Mouse (Mus musculus) embryonic facial prominence, embryonic 10.5 days (tissue): ENCODE data around the gene Tmem185b. TPM values are rescaled to one million over a fixed set of nuclear protein-coding genes. Genes with fewer than 3 reads are reported as not detected.

Experiments used
- DNase-seq: peaks from one replicate; pipeline ENCODE4 v3.0.0-alpha.2; 2017; ENCODE audit warnings: low spot score
- H3K27ac ChIP-seq: fragments of 300-500 bp; sonication (generic); replicated peaks from 2 replicates; pipeline ENCODE4 v1.5.1; 2016; ENCODE audit warnings: mild to moderate bottlenecking
- H3K27me3 ChIP-seq: fragments of 300-500 bp; sonication (generic); replicated peaks from 2 replicates; pipeline ENCODE4 v1.6.1; 2016; ENCODE audit warnings: low read depth, mild to moderate bottlenecking; ENCODE audit not compliant: poor library complexity, severe bottlenecking
- H3K36me3 ChIP-seq: fragments of 300-500 bp; sonication (generic); replicated peaks from 2 replicates; pipeline ENCODE4 v1.6.1; 2016; ENCODE audit warnings: mild to moderate bottlenecking, moderate library complexity
- H3K4me1 ChIP-seq: fragments of 300-500 bp; sonication (generic); 2 replicates; pipeline ENCODE4 v1.6.1; 2016
- H3K4me3 ChIP-seq: fragments of 300-500 bp; sonication (generic); 2 replicates; pipeline ENCODE4 v1.5.1; 2016; ENCODE audit warnings: mild to moderate bottlenecking, moderate library complexity
- H3K9me3 ChIP-seq: fragments of 300-500 bp; sonication (generic); 2 replicates; pipeline ENCODE4 v1.6.1; 2016; ENCODE audit warnings: mild to moderate bottlenecking
- WGBS: fragments of 180-500 bp; shearing (Covaris S2); methylation state at CpG from one replicate; pipeline ENCODE4 v1.1.7; 2016; 5-methylcytosine and 5-hydroxymethylcytosine counted together
- polyA plus RNA-seq: library from polyadenylated mRNA; unstranded; fragments of >200 nt; fragmentation: Nextera tagmentation; extraction: Ambion mirVana; gene quantifications from 2 replicates; pipeline ENCODE4 v1.2.1, GENCODE M21; 2016

The Tmem185b gene
- polyA plus RNA-seq, 1 experiment from 2014 or later = 20.7 TPM

- Histone ChIP-seq H3K4me1 (peaks cover under 1% of the 10 kb centered on the region; the same call in 1 of the 2 replicates), H3K9me3 (no peaks in the 10 kb centered on the region), H3K27ac (no peak overlapping the region), H3K4me3 (no peak overlapping the region), H3K36me3 (peaks cover 51% of the 10 kb centered on the region), H3K27me3 (no peaks in the 10 kb centered on the region)
- WGBS = 81% methylated on average over 3 of the region's 3 CpGs
- DNase-seq = no peak
These were observed 20.5 kb downstream of the Tmem185b start for GRCm38 (mm10) chr1:119546490-119546889.

- Histone ChIP-seq H3K27me3 (no peaks in the 10 kb centered on the region), H3K36me3 (peaks cover 44% of the 10 kb centered on the region)
- WGBS = 67% methylated on average over 7 of the region's 7 CpGs
These were observed 22.8 kb downstream of the Tmem185b start for GRCm38 (mm10) chr1:119548668-119549326.

GRCm38 (mm10) chr1:119549327-119549689 is 23.3 kb downstream of the Tmem185b start:
- Histone ChIP-seq H3K4me1 (no peaks in the 10 kb centered on the region), H3K9me3 (no peaks in the 10 kb centered on the region), H3K27ac (no peak overlapping the region), H3K27me3 (no peaks in the 10 kb centered on the region), H3K36me3 (peaks cover 44% of the 10 kb centered on the region), H3K4me3 (no peak overlapping the region)
- WGBS = 91% methylated on average over 7 of the region's 7 CpGs
- DNase-seq = no peak

More at GRCm38 (mm10) chr1:119548668-119549326, 22.8 kb downstream of the Tmem185b start:
- H3K27ac ChIP-seq = no peak overlapping the region
- H3K4me1 ChIP-seq = no peaks in the 10 kb centered on the region
- DNase-seq = peak; percentile 67
- no peak overlapping the region for H3K4me3 ChIP-seq
- no peaks in the 10 kb centered on the region for H3K9me3 ChIP-seq

GRCm38 (mm10) chr1:119550064-119550463 is 24.1 kb downstream of the Tmem185b start:
- DNase-seq = no peak
- Histone ChIP-seq H3K27ac (no peak overlapping the region), H3K4me3 (no peak overlapping the region), H3K27me3 (no peaks in the 10 kb centered on the region), H3K9me3 (no peaks in the 10 kb centered on the region), H3K4me1 (no peaks in the 10 kb centered on the region), H3K36me3 (peaks cover 48% of the 10 kb centered on the region)
- WGBS = 91% methylated on average over 2 of the region's 2 CpGs

- Histone ChIP-seq H3K36me3 (peaks cover 38% of the 10 kb centered on the region), H3K27ac (no peak overlapping the region), H3K27me3 (no peaks in the 10 kb centered on the region), H3K4me3 (no peak overlapping the region), H3K4me1 (no peaks in the 10 kb centered on the region), H3K9me3 (no peaks in the 10 kb centered on the region)
- DNase-seq = no peak
- WGBS = 98% methylated on average over 1 of the region's 1 CpGs
These were observed 25.7 kb downstream of the Tmem185b start for GRCm38 (mm10) chr1:119551651-119552050.

GRCm38 (mm10) chr1:119555651-119556050 is 29.7 kb downstream of the Tmem185b start:
- no peaks in the 10 kb centered on the region for H3K27me3 ChIP-seq
- WGBS = 84% methylated on average over 5 of the region's 5 CpGs
- H3K4me1 ChIP-seq = no peaks in the 10 kb centered on the region
- H3K27ac ChIP-seq = no peak overlapping the region
- no peaks in the 10 kb centered on the region for H3K9me3 ChIP-seq
- no peak overlapping the region for H3K4me3 ChIP-seq
- peaks cover 32% of the 10 kb centered on the region for H3K36me3 ChIP-seq
- no peak for DNase-seq

GRCm38 (mm10) chr1:119557641-119558395 is 31.9 kb downstream of the Tmem185b start:
- 90% methylated on average over 4 of the region's 4 CpGs for WGBS
- Histone ChIP-seq H3K27me3 (no peaks in the 10 kb centered on the region), H3K36me3 (peaks cover 44% of the 10 kb centered on the region), H3K27ac (no peak overlapping the region), H3K4me1 (no peaks in the 10 kb centered on the region), H3K4me3 (no peak overlapping the region), H3K9me3 (no peaks in the 10 kb centered on the region)
- DNase-seq = no peak

- H3K36me3 ChIP-seq = peaks cover 45% of the 10 kb centered on the region
- H3K4me3 ChIP-seq = no peak overlapping the region
- DNase-seq = no peak
- 93% methylated on average over 4 of the region's 4 CpGs for WGBS
- no peaks in the 10 kb centered on the region for H3K4me1 ChIP-seq
- H3K27me3 ChIP-seq = no peaks in the 10 kb centered on the region
- no peaks in the 10 kb centered on the region for H3K9me3 ChIP-seq
- no peak overlapping the region for H3K27ac ChIP-seq
These were observed 39.6 kb downstream of the Tmem185b start for GRCm38 (mm10) chr1:119565531-119565930.

GRCm38 (mm10) chr1:119570134-119570533 is 44.2 kb downstream of the Tmem185b start:
- no peak overlapping the region for H3K27ac ChIP-seq
- peaks cover 38% of the 10 kb centered on the region for H3K36me3 ChIP-seq
- H3K9me3 ChIP-seq = no peaks in the 10 kb centered on the region
- no peaks in the 10 kb centered on the region for H3K27me3 ChIP-seq
- H3K4me3 ChIP-seq = no peak overlapping the region
- DNase-seq = no peak
- WGBS = 59% methylated on average over 1 of the region's 1 CpGs
- H3K4me1 ChIP-seq = no peaks in the 10 kb centered on the region

Other genes with a start within 250 kb of the Tmem185b start
- 0.10 and 0.24 TPM in 2 replicates for gene Inhbb, start 103.9 kb upstream of the Tmem185b start, polyA plus RNA-seq
- 103 and 113 TPM in 2 replicates for gene Ralb, start 21.4 kb upstream of the Tmem185b start, polyA plus RNA-seq
- 25.7 and 32.7 TPM in 2 replicates for gene Epb41l5, start 122.8 kb downstream of the Tmem185b start, polyA plus RNA-seq